Mouse (Mus musculus): ENCODE results near the gene Pdxk. TPM values are rescaled to one million over a fixed set of nuclear protein-coding genes. Genes with fewer than 3 reads are reported as not detected.

Gene Pdxk
- polyA plus RNA-seq (2014; fragmentation: Illumina TruSeq; extraction: RNeasy Lipid Tissue Mini Kit (QIAGEN cat#74804); ENCODE audit: low read depth, low replicate concordance), result 7.9 TPM

DNA sequence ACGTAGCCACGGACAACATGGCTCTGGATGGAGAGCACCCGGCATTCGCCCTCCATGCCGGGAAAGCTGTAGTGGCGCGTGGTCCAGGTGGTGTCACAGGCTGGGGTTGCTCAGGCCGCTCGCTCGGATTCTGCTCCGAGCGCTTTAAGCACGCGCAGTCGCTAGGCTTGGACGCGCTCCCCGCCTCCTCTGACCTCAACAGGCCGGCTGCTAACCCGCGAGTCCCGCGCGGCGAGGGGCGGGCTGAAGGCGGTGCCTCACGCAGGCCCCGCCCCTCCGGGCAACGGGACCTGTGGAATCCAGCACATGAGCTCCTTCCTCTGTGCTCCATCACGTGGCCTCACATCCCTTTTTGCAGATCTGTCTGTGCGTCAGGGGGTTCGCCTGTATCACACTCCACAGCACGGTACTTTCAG is at the start of gene Pdxk:
Gene Pdxk, minus strand, starts transcription at position 184 of the 416 bp plus-strand sequence.

DNA sequence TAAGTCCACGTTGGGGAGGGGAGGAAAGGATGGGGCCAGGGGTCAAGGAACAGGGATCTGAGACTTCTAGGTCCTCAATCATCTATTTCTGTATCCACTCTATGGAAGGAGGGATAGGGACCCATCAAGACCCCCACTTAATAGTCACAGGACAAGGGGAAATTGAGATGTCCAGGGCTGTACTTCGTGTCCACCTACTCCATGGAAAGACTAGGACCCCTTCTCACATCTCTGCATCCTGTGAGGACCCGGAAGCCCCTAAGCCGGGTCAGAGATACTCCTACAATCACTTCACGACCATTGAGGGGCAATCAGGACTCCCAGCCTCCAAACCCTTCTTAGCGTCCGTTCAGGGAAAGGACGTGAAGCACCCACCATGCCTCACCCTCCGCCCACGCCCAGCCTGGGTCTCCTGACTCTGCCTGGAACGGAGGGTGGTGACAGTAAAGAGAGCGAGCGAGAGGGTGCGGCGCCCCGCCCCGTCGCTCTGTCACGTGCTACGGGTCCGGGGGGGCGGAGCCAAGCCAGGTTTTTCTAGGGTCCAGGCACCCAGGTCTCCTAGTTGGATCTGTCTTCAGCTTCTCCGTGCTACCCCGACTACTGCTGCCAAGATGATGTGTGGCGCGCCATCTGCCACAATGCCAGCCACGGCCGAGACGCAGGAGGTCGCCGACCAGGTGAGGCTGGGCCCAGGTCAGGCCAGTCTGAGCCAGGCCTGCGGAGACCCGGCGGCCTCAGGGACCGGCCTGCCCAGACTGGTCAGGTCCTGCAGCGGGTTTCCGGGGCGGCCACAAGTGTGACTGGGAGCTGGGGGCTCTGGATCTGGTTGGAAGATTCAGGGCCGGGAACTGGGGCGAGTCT is 39.4 kb downstream of the Pdxk start, which contains the start of gene Cstb:
Gene Cstb, plus strand, starts transcription at position 489 of the 861 bp plus-strand sequence.

DNA sequence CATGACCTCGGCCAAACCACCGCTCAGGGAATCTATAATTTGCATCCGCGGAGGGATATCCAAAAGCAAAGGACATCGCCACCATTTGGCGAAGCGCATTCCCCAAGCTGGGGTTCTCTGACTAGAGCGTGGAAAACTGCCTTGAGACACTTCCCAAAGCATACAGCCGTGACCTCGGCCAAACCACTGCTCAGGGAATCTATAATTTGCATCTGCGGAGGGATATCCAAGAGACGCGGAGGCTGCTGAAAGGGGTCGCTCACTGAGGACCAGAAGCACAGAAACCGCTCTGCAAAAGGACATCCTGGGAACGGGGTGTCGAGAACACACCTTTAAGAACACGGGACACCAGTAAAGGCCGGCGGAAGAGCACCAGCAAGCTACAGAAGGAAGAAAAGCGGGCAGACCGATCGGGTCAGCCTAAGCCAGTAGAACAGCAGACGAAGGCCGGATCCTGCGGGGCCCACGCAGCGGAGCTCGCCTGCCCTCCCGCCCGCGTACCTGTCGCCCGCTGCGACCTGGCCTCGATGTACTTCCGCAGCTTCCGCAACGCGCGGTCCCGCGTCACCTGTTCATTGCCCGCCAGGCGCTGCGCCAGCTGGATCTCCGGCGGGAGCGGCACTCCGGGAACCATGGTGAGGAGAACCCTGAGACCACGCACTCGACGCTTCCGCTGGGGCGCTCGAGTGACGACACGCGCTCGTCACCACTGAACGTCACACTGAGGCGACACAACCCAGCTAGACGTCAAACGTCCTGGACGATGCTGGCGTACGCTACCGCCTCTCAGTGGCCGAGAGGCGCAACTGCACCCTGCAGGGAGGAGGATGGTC is 52.2 kb downstream of the Pdxk start, which contains the start of gene Rrp1:
Gene Rrp1, minus strand, starts transcription at position 725 of the 833 bp plus-strand sequence.

Other genes with a start within 250 kb of the Pdxk start
- 25.0 TPM for gene Trappc10, start 220.3 kb downstream of the Pdxk start, polyA plus RNA-seq (2014; fragmentation: Illumina TruSeq; extraction: RNeasy Lipid Tissue Mini Kit (QIAGEN cat#74804); ENCODE audit: low read depth, low replicate concordance)
- 11.5 TPM for gene Agpat3, start 112.5 kb downstream of the Pdxk start, polyA plus RNA-seq (2014; fragmentation: Illumina TruSeq; extraction: RNeasy Lipid Tissue Mini Kit (QIAGEN cat#74804); ENCODE audit: low read depth, low replicate concordance)
- 24.8 TPM for gene Rrp1, start 51.9 kb downstream of the Pdxk start, polyA plus RNA-seq (2014; fragmentation: Illumina TruSeq; extraction: RNeasy Lipid Tissue Mini Kit (QIAGEN cat#74804); ENCODE audit: low read depth, low replicate concordance)
- 58.7 TPM for gene Cstb, start 39.3 kb downstream of the Pdxk start, polyA plus RNA-seq (2014; fragmentation: Illumina TruSeq; extraction: RNeasy Lipid Tissue Mini Kit (QIAGEN cat#74804); ENCODE audit: low read depth, low replicate concordance)
- gene Olfr1358, start 52.5 kb upstream of the Pdxk start, polyA plus RNA-seq (2014; fragmentation: Illumina TruSeq; extraction: RNeasy Lipid Tissue Mini Kit (QIAGEN cat#74804); ENCODE audit: low read depth, low replicate concordance), result not detected
- 5.2 TPM for gene Ilvbl, start 109.4 kb upstream of the Pdxk start, polyA plus RNA-seq (2014; fragmentation: Illumina TruSeq; extraction: RNeasy Lipid Tissue Mini Kit (QIAGEN cat#74804); ENCODE audit: low read depth, low replicate concordance)
- gene Syde1, start 127.0 kb upstream of the Pdxk start, polyA plus RNA-seq (2014; fragmentation: Illumina TruSeq; extraction: RNeasy Lipid Tissue Mini Kit (QIAGEN cat#74804); ENCODE audit: low read depth, low replicate concordance), result 2.2 TPM
- gene Olfr1357, start 153.1 kb upstream of the Pdxk start, polyA plus RNA-seq (2014; fragmentation: Illumina TruSeq; extraction: RNeasy Lipid Tissue Mini Kit (QIAGEN cat#74804); ENCODE audit: low read depth, low replicate concordance), result not detected